Mouse (Mus musculus) thymus, postnatal 25 days (tissue): ENCODE results near the gene Spata25.
A peak's percentile ranks its signal among the peaks of the same experiment; 100 is the strongest.

Experiments
- DNase-seq: peaks from one replicate; pipeline ENCODE4 v3.0.0; 2022

The Spata25 gene

DNA sequence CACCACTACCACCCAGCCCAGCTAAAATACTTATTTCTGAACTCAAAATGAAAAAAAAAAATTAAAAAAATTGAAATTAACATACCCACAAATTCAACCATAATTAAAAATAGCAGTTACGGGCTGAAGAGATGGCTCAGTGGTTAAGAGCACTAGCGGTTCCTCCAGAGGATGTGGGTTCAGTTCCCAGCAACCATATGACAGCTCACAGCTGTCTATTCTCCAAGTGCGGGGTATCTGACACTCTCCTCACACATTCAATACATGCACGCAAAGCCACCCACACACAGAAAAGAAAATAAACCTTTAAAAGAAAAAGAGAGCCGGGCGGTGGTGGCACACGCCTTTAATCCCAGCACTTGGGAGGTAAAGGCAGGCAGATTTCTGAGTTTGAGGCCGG is 21.7 kb upstream of the Spata25 start:
- peak; percentile 49 for DNase-seq

DNA sequence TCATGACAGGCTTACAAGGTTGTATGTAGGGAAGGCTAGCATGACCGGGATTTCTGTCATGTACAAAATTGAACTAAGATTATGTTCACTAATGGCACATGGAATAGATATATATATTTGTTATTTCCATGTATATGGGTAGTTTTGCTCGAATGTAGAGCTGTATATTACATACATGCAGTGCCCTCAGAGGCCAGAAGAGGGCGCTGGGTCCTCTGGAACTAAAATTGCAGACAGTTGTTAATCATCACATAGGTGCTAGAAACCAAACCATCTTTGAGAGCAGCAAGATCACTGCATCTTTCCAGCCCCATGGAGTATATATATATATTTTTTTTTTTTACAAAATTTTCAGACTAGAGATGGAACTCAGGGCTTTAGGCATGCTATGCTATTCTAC is 17.4 kb upstream of the Spata25 start:
- DNase-seq, result peak; percentile 31

DNA sequence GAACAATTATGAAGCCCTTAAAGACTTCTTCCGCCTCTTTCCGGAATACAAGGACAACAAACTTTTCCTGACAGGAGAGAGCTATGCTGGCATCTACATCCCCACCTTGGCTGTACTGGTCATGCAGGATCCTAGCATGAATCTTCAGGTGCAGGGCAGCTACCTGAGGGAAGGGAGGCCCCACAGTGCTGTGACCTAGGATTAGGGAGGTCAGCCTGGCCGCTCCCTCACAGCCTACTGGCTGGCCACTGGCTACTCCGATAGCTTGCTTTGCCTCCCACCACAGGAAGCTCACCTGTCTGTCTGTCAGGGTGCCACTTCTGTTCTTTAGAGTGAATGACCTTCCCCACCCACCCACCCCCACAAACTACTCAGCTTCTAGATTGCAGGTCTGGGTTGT is 6.8 kb upstream of the Spata25 start:
- no peak for DNase-seq

DNA sequence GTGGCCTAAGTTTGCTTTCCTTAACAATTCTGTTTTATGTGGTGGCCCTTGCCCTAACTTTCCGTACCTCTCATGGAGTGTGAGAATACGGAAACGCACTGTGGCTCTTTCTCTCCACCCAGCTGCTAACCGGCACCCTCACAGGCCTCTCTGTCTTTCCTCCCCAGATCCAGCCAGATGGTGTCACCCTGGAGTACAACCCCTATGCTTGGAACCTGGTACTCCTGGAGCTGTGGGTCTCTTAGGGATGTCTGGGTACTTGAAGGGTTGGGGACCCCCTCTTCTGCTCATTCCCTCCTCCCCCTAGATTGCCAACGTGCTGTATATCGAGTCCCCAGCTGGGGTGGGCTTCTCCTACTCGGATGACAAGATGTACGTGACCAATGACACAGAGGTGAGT is 6.2 kb upstream of the Spata25 start:
- DNase-seq, result peak; percentile 49

DNA sequence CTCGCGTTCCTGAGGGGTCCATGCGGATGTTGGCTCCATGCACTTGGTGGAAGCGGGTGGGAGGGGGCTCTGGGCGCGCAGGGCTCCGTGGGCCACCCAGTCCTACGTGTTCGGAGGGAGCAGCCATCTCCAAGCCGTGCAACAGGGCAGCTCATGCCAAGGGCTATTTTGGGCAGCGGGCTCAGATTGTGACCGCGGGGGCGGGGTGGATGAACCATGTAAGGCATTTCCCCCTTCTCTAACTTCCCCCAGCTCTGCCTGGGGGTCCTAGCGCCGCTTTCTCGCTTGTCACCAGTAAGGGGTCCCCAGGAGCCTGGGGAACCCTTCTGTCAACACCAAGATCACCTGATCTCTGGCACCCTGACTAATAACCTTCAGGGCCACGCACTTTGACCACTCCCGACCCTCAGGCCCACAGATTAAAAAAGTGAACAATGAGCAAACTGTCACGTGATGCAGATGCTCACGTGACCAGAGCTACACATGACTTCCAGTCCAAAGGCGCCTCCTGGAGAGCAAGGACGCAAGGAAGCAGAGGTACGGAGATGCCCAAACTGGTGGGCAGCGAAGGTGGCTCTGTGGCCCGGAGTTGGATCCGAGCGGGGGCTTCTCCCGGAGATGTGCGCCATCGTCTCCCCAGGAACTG is 5.1 kb upstream of the Spata25 start, which contains the start of gene Neurl2:
Neurl2 (minus strand) TSS at position 143 of the 646 bp plus-strand sequence.
- peak; percentile 88 for DNase-seq

DNA sequence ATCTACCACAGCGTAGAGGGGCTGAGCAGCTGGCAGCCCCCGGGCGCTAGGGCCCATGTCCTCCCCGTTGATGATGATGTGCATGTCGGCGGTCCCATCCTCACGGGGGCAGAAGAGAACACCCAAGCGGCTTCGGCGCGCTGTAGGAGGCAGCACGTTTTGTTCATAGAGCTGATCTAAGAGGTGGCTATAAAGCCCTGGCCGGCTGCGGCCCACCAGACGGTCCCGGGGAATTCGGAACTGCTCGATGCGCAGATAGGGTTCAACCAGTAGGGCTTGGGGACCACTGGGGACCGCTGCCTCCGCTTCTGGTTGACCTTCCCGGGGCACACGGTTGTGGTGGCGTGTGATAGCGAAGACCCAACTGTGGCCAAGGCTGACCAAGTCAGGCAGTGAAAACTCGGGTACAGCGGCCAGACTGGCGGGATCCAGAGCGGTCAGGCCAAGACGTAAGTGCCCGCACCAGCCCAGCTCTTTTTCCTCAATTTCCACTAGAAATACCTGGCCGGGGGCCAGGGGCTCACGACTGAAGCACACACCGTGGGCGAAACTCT is 4.5 kb upstream of the Spata25 start, which contains the start of gene Ctsa:
Ctsa (plus strand) TSS at position 126 of the 554 bp plus-strand sequence.
- peak; percentile 81 for DNase-seq

DNA sequence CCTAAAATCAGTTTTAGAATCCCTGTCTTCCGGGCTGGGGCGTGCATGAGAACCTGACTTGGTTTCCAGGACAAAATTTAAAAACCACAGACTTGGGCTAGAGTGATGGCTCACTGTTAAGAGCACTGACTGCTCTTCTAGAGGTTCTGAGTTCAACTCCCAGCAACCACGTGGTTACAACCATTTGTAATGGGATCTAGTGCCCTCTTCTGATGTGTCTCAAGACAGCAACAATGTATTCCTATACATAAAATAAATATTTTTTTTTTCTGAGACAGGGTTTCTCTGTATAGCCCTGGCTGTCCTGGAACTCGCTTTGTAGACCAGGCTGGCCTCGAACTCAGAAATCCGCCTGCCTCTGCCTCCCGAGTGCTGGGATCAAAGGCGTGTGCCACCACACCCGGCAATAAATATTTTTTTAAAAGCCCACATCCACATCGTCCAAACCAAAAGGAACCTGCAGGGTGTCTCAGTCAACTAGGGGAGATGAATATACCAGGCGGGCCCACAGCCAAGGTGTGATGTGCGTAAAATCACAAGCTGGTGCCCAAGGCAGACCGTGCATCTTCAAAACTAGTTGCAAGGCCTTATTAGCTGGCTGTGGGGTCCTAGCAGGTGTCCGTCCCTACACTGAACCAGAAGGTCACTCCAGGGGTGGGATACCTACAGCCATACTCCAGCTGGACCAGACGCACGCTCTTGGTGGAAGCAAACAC is 3.9 kb upstream of the Spata25 start:
- DNase-seq, result no peak

DNA sequence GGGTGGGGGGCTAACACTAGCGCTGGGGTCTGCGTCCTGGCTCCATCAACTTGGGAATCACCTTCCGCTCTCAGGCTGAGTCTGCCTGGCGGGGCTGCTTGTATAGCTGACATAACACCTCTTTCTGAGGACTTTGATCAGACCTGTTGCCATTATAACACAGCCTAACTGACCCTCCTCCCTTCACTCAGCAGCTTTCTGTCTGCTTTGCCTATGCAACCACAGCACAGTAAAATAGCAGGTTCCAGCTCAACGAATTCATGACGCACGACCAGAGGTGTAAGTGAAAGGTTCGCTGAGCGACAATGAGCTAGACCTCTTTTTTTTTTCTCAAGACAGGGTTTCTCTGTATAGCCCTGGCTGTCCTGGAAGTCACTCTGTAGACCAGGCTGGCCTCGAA is 2.7 kb upstream of the Spata25 start:
- DNase-seq, result no peak

DNA sequence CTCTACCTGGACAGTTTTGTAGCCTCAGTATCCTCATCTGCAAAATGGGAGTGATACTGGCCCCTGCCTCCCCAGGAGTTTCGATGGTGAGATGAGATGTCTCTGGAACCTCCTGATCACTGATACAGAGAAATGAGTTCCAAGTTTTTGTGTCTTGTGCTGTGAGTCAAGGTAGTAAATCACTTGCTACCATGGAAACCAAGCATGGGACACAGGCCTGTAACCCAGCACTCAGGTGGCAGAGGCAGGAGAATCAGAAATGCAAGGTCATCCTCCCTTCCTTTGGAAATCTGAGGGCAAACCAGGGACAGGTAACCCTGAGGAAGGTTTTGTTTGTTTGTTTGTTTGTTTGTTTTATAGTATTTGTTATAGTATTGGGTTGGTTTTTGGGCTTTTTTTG is 753 bp upstream of the Spata25 start:
- no peak for DNase-seq

DNA sequence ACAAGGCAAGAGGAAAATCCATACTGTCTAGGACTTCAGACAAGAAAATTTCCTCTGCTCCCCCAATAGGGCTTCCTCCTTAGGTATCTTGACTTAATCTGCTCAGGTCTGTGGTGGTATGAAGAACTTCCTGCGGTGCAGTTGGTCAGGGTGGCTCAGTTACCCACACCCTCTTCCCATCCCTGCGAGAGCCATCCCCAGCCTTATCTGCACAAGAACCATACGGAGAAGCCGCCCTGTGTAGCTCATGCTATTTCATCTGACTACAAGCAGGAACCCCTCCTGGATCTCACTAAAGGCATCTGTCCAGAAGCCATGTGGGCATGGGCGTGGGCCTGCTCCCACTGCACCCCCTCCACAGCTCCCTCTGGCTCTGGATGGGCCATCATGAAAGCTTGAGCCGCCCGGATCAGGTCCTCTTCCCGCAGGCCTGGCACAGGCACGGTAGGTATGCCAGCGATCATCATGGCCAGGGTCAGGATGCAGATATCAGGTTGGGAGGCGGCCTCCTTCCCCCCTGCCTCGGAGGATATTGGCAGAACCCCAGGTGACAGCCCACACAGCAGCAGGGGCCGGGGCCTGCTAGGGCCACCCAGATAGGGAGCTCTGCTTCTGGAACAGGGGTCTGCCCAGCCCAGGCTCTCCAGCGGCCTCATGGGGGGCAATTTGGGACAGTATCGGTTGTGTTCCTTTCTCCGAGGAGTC is 1.0 kb downstream of the Spata25 start:
- DNase-seq, result no peak

DNA sequence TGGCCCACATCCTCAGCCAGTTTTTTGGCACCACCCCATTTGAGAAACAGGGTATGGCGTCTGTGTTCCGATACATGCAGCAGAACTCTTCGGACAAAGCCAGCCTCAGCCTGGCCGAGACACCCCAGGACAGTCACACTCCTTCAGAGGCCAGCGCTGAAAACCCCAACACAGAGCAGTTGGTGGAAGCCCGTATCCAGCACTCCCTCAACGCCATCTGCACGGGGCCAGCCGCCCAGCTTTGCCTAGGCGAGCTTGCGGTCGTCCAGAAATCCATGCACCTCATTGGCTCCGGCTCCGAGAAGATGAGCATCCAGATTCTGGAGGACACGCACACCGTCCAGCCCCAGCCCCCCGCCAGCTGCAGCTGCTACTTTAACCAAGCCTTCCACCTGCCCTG is 2.8 kb downstream of the Spata25 start:
- no peak for DNase-seq

DNA sequence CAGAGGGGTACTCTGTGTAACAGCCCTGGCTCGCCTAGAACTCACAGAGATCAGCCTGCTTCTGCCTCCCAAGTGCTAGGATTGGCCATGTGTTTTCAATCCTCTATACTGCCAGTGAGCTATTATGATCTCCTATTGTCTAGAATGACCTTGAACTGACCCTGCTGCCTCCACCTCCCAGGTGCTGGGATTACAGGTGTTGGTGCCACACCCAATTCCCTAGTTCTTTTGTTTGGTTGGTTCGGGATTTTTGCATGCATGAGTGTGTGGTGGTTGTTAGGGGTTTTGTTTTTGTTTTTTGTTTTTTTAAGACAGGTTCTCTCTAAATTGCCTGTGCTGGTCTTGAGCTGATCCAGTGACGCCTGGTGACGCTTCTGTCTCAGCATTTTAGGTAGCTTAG is 4.4 kb downstream of the Spata25 start:
- no peak for DNase-seq

DNA sequence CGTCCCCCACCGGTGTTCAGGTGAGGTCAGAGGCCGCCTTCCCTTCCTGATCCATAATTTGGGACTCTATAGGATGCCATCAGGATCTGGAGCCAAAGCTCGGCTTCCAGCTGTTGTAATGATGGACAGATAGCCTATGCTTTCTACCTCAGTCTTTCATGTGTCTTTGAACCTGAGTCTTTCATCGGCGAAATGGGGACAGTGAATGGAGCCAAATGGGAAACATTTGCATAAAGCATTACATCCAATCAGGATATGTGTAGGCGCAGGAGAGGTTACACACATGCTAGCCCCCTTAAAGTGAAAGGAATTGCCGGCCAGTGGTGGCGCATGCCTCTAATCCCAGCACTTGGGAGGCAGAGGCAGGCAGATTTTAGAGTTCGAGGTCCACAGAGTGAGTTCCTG is 5.2 kb downstream of the Spata25 start:
- no peak for DNase-seq

DNA sequence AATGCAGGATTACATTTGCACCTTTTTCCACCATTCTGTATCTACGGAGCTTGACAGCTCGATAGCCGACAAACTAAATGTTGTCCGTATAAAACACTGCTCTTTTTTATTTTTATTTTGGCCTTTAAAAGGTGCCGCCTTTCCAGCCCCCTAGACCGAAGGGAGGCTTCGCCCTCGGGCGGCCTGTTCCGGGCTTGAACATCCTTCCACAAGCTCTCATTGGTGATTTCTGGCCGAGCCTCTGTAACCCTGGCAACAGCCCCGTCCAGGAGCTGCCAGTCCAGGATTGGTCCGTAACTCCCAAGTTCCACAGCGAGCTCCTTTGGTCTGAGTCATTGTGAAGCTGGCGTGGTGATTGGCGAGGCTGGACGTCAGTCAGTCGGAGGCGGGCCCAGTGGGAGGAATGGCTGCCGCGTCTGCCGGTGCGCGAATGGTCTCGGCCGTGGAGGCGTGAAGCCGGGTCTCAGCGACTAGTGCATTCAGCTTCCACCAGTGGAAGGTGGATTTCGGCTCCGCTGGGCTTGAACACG is 5.6 kb downstream of the Spata25 start, which contains the start of gene Zswim1:
Zswim1 (plus strand) TSS at position 51 of the 530 bp plus-strand sequence.
- DNase-seq, result peak; percentile 100

DNA sequence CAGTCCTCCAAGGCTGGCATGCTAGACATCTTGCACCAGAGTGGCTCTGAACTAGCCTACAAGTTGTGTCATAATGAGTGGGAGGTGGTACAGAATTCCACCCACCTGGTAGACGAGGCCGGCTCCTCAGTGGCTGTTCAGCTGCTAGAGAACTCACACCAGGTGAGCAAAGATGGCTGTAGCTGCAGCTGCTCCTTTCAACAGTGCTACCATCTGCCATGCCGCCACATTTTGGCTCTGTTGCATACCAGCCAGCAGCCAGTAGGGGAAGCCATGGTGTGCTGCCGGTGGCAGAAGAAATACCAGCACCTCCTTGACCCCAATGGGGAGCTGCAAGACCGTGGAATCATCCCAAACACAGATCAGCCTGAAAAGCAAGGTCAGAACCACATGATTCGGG is 7.3 kb downstream of the Spata25 start:
- no peak for DNase-seq

DNA sequence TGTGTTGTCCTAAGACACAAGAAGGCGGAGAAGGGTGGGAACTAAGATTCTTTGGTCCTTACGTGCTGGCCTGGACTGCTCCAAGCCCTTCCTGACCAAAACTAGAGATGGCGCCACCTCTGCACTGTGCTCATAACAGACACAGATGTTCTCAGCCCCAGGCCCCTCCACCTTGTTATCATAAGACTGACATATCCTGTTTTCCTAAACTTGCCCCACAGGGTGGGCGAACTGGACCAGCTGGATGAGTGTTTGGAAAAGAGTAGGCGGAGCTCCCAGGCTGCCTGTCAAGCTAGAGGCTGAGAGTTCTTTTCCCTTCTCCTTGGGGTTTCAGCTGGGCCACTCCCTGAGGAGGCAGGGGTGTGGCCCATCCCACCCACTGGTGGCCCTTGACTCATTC is 10.6 kb downstream of the Spata25 start:
- DNase-seq, result no peak

DNA sequence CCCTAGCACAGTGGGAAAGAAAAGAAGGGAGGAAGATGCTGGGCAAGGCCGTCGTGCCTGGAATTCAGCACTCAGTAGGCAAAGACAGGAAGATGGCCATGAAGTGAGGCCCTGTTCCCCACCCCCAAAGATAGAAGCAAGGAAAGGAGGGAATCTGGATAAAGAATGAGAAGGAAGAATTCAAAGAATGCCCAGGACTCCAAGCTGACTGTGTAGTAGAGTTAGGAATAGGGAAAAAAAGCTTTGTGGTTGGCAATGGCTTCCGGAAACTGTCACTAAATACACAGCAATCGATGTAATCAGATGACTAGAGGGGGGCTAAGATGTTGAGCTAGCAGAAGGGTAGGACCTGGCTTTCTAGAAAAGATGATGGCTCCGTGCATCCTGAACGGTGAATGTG is 11.1 kb downstream of the Spata25 start:
- DNase-seq, result no peak

DNA sequence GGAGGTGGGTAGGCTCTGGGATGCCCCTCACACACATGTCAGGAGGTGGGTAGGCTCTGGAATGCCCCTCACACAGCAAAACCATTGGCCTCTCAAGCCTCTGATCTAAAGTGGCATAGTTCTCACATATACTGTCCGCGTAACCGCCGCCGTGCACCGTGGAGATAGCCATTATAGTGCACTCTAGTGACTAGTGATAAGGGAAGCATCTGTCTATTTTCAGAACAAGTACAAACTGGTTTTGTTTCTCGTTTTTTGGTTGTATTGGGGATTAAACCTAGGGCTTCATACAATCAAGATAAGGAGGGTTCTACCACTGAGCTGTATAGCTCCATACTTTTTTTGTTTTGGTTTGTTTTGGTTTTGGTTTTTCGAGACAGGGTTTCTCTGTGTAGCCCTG is 12.5 kb downstream of the Spata25 start:
- no peak for DNase-seq

DNA sequence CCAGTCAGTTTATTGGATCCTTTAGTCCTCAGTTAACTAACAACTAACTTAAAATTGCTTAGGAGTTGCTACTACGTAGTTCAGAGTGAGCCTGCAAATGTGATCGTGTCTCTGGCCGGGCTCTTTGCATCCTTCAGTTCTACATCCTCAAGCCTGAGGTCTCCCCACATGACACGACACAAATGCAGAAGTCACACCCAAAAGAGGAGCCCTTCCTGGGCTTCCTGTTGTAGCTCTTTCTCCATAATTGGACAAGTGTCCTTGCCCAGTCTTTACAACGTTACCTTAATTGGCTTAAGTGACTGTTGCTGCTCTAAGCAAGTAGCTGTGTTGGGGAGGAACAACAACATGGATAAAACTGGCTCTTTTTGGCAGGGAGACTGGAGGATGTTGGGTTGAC is 13.0 kb downstream of the Spata25 start:
- DNase-seq, result no peak

DNA sequence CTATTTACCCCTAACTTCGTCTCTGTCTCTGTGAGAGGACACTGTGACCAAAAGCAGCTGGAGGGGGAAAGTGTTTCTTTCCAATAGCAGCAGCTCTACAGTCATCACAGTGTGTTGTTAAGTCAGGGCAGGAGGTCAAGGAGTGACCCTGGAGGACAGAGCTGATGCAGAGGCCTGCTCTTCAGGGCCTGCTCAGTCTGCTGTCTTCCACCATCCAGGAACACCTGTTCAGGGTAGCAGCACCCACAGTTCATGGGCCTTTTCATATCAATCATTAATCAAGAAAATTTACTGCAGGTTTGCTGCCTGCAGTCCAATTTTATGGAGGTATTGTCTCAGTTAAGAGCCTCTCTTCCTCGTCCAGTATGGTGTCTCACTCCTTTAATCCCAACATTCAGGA is 14.8 kb downstream of the Spata25 start:
- no peak for DNase-seq

DNA sequence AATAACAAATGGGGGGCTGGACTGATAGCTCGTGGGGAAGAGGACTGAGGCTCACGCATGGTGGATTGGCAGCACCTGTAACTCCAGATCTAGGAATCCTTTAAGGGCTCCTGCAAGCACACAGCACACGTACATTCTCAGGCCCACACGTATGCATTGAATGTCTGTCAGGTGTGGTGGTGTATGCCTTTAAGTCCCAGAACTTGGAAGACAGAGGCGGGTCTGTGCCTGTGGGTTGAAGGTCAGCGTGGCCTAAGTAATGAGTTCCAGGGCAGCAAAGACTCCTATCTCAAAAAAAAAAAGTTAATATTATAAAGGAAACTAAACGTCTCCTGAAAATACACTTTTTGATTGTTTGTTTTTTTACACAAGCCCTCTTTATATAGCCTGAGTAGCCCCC is 21.7 kb downstream of the Spata25 start:
- DNase-seq, result no peak

DNA sequence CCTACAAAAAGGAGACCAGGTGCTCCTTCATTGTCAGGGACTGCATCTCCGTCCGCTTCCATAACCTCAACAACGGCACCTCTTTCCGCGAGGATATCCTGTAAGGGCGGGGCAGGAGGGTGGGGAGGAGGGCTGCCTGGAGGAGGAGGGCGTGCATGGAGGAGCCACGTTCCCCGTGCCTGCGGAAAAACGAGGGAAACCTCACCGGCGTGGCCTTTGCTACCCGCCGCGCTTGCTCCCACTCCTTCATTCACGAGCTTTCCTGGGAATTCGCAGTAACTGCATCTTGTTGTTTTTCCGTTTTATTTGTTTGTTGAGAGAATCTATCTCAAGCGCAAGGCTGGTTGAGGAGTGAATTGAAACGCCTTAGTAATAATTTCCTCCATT is 23.0 kb downstream of the Spata25 start:
- no peak for DNase-seq

DNA sequence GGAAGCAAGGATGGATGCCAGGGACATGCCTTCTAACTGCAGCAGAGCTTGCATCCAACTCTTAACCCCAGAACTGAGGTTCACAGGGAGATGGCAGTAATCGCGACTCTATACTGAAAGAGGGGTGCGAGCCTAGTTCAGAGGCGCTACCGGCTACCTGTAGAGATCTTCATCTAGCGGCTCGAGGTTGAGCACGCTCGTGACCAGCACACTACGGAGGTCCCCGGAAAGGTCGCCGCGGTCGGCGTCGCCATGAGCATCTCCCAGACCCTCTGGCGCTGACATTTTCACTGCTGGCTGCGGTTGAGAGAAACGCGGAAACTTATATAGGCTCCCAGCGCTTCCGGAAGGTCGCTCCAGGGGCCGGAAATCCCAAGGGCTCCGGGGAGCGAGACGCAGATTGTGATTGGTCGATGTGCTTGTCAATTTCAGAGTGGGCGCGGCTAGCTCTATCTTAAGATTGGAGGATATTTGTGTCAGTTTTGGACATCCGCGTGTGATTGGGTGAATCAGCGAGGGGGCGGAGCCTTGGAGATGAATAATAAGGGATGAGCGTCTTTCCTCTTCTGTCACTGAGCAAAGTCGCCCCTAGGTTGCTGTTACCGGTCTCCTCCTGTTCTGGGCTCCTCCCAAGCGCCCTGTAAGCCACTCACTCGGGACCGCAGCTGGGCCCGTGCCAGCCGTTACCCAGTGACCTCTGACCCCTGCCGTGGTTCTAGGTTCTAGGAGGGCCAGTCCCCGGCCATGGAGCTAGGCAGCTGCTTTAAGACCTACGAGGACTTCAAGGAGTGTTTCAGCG is 23.6 kb downstream of the Spata25 start, which contains the start of the genes Acot8 and Zswim3:
Acot8 (minus strand) TSS at position 350 of the 799 bp plus-strand sequence.
Zswim3 (plus strand) TSS at position 566 of the 799 bp plus-strand sequence.
- DNase-seq, result peak; percentile 99
